Mouse (Mus musculus) limb, embryonic 14.5 days (tissue): ENCODE data around the gene Rin3. TPM values are rescaled to one million over a fixed set of nuclear protein-coding genes. Genes with fewer than 3 reads are reported as not detected.

Experiments
- ATAC-seq: fragments of 200-750 bp; cut with Nextera tagmentation; 2 replicates; pipeline ENCODE4 v1.8.0; 2017; ENCODE audit warnings: low read depth, moderate number of reproducible peaks, moderate TSS enrichment; ENCODE audit not compliant: low FRiP score
- DNase-seq: peaks from one replicate; pipeline ENCODE4 v3.0.0-alpha.2; 2015; ENCODE audit warnings: low spot score
- H3K27ac ChIP-seq: fragments of 300-500 bp; sonication (generic); replicated peaks from 2 replicates; pipeline ENCODE4 v1.5.1; 2014; ENCODE audit warnings: low read depth, mild to moderate bottlenecking, low read length, moderate library complexity, mixed read lengths
- H3K27me3 ChIP-seq: fragments of 300-500 bp; sonication (generic); 2 replicates; pipeline ENCODE4 v1.6.1; 2014; ENCODE audit warnings: low read length, mixed read lengths; ENCODE audit not compliant: control insufficient read depth, insufficient read depth
- H3K36me3 ChIP-seq: fragments of 300-500 bp; sonication (generic); 2 replicates; pipeline ENCODE4 v1.6.1; 2014; ENCODE audit warnings: mild to moderate bottlenecking, low read length, moderate library complexity, mixed read lengths; ENCODE audit not compliant: control insufficient read depth, insufficient read depth
- H3K4me1 ChIP-seq: fragments of 300-500 bp; sonication (generic); 2 replicates; pipeline ENCODE4 v1.6.1; 2014; ENCODE audit warnings: antibody characterized with exemption, low read length, mixed read lengths; ENCODE audit not compliant: control insufficient read depth, insufficient read depth
- H3K4me2 ChIP-seq: fragments of 300-500 bp; sonication (generic); replicated peaks from 2 replicates; pipeline ENCODE4 v1.6.1; 2014; ENCODE audit warnings: low read depth, mild to moderate bottlenecking, low read length, moderate library complexity; ENCODE audit not compliant: severe bottlenecking
- H3K4me3 ChIP-seq: fragments of 300-500 bp; sonication (generic); replicated peaks from 2 replicates; pipeline ENCODE4 v1.5.1; 2014; ENCODE audit warnings: low read length
- H3K9ac ChIP-seq: fragments of 300-500 bp; sonication (generic); 2 replicates; pipeline ENCODE4 v1.6.1; 2014; ENCODE audit warnings: mild to moderate bottlenecking, low read depth, low read length, moderate library complexity; ENCODE audit not compliant: severe bottlenecking
- H3K9me3 ChIP-seq: fragments of 300-500 bp; sonication (generic); 2 replicates; pipeline ENCODE4 v1.6.1; 2016; ENCODE audit warnings: low read length; ENCODE audit not compliant: control insufficient read depth
- POLR2A ChIP-seq: fragments of 200-500 bp; IDR thresholded peaks from 2 replicates; pipeline ENCODE4 v1.8.0; 2012; ENCODE audit warnings: inconsistent platforms, mild to moderate bottlenecking, moderate library complexity, borderline replicate concordance; ENCODE audit not compliant: insufficient read depth, insufficient read length; ENCODE audit errors: extremely low read depth
- WGBS: fragments of 180-500 bp; shearing (Covaris S2); extraction: QIAGEN DNeasy Blood & Tissue Kit; methylation state at CpG from one replicate; pipeline ENCODE4 v1.1.7; 2014; 5-methylcytosine and 5-hydroxymethylcytosine counted together
- polyA plus RNA-seq, 2 experiments: library from polyadenylated mRNA; depleted of rRNA in 1 of 2; stranded (reverse) in 1 of 2; unstranded in 1 of 2; fragments of >200 nt; fragmentation: Nextera tagmentation in 1 of 2; extraction: Ambion mirVana in 1 of 2; gene quantifications; 2 replicates each; pipeline versions ENCODE4 v1.2.1 to v1.2.3; 2012 to 2014

Rin3 gene
- polyA plus RNA-seq, 2 experiments: 10.0 to 10.8 TPM

GRCm38 (mm10) chr12:102434107-102434506 lies 151.3 kb downstream of the Rin3 start:
- no peak overlapping the region for H3K27ac ChIP-seq
- no peak overlapping the region for H3K4me3 ChIP-seq
- H3K27me3 ChIP-seq: no peaks in the 10 kb centered on the region
- H3K36me3 ChIP-seq: no peaks in the 10 kb centered on the region
- H3K4me1 ChIP-seq: peaks cover 7% of the 10 kb centered on the region; the same call in 1 of the 2 replicates
- no peak for DNase-seq
- H3K9me3 ChIP-seq: no peaks in the 10 kb centered on the region
- TF ChIP-seq POLR2A: no peak
- WGBS: 91% methylated on average over 4 of the region's 4 CpGs
- no peak for ATAC-seq
- no peak overlapping the region for H3K9ac ChIP-seq
- H3K4me2 ChIP-seq: no peak overlapping the region

DNA sequence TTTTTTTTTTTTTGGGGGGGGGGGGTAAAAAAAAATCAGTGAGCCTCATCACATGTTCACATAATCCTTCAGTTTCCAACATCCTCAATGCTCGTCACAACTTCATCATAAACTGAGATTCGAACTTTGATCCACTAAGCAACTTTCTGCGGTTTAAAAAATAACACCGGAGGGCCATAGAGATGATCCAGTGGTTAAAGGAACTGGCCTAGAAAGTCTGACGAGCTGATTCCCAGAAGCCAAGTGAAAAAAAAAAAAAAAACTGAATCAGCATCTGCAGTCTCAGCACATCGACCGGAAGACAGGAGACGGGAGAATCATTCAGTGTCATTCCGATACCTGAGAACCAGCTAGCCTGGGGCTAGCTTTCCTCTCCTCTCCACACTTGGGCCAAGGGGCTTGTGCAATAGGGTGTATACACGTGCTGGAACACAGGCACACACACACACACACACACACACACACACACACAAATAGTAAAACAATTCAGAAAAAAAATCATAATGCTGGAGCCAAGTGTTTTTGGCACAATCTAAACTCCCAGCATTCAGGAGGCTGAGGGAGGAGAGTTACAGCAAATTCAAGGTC lies 154.2 kb downstream of the Rin3 start:
- ATAC-seq (no peak), DNase-seq (no peak)
- 74% methylated on average over 10 of the region's 10 CpGs for WGBS
- no peaks in the 10 kb centered on the region for H3K9me3 ChIP-seq
- H3K27ac ChIP-seq: no peak overlapping the region
- no peak overlapping the region for H3K4me3 ChIP-seq
- no peak overlapping the region for H3K9ac ChIP-seq
- H3K4me2 ChIP-seq: no peak overlapping the region
- no peak for TF ChIP-seq POLR2A
- H3K4me1 ChIP-seq: peaks cover 7% of the 10 kb centered on the region; the same call in 1 of the 2 replicates
- H3K36me3 ChIP-seq: no peaks in the 10 kb centered on the region
- H3K27me3 ChIP-seq: no peaks in the 10 kb centered on the region

DNA sequence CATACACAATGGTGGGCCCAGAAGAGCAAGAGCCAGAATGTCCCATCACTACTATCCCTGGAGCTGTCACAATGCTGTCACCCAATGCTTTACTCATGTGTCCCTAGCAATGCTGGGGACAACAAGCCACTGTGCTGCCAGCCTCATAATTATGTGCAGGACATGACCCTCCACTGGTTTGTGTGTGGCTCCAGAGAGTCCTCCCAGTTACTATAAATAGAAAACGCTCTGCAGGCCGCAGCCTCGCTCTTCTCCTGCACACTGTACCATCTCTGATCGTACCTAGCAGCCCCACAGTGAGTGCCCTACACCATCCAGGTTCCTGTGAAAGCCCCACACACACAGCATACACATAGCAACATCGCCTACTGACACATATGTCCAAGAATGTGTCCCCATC lies 155.1 kb downstream of the Rin3 start:
- Histone ChIP-seq H3K27ac (no peak overlapping the region), H3K4me3 (no peak overlapping the region), H3K4me2 (no peak overlapping the region), H3K9me3 (no peaks in the 10 kb centered on the region), H3K27me3 (no peaks in the 10 kb centered on the region), H3K4me1 (peaks cover 7% of the 10 kb centered on the region; the same call in 1 of the 2 replicates), H3K9ac (no peak overlapping the region), H3K36me3 (no peaks in the 10 kb centered on the region)
- ATAC-seq (no peak), DNase-seq (no peak)
- 73% methylated on average over 5 of the region's 5 CpGs for WGBS
- no peak for TF ChIP-seq POLR2A

GRCm38 (mm10) chr12:102438983-102439631 lies 156.3 kb downstream of the Rin3 start:
- Histone ChIP-seq H3K36me3 (no peaks in the 10 kb centered on the region), H3K4me3 (peak overlapping the region; percentile 54), H3K4me1 (peaks cover 7% of the 10 kb centered on the region; the same call in 1 of the 2 replicates), H3K27ac (peak overlapping the region; percentile 16; the same call in 1 of the 2 replicates), H3K9me3 (no peaks in the 10 kb centered on the region), H3K27me3 (no peaks in the 10 kb centered on the region), H3K4me2 (peak overlapping the region; percentile 55), H3K9ac (peak overlapping the region; percentile 59)
- DNase-seq (no peak), ATAC-seq (peak; percentile 48)
- 2% methylated on average over 20 of the region's 20 CpGs for WGBS
- 0 out of 2 replicates have a peak, but pooled peaks have one; percentile 38 for TF ChIP-seq POLR2A

DNA sequence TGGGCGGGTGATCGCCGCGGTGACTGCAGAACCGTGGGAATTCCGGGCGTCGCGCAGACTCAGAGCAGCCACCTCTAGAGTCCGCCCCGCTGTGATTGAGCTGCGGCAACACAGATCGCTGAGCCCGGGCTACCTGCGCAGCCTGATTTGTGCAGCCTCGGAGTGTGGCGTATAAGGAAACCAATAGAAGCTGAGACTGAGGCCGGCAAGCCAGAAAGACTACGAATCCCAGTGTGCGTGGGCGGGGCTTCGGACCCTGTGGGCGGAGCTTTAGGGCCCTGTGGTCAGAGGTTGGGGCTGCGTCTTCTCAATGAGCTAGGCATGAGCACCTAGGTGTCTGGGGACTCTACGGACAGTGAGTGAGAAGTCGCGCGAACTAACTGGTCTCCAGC lies 156.8 kb downstream of the Rin3 start, which contains the start of gene Lgmn:
Lgmn (minus strand) TSS at position 182 of the 392 bp plus-strand sequence.
- H3K4me2 ChIP-seq: peak within 1 kb of the TSS; percentile 55
- DNase-seq (peak; percentile 98), ATAC-seq (peak; percentile 99)
- H3K9me3 ChIP-seq: no peaks in the 10 kb centered on the region
- H3K36me3 ChIP-seq: no peaks in the 10 kb centered on the region
- peak within 1 kb of the TSS; percentile 59 for H3K9ac ChIP-seq
- peak within 1 kb of the TSS; percentile 27; the same call in 1 of the 2 replicates for H3K27ac ChIP-seq
- H3K27me3 ChIP-seq: no peaks in the 10 kb centered on the region
- 0% methylated on average over 28 of the region's 28 CpGs for WGBS
- peaks cover 7% of the 10 kb centered on the region; the same call in 1 of the 2 replicates for H3K4me1 ChIP-seq
- H3K4me3 ChIP-seq: peak within 1 kb of the TSS; percentile 54
- no peak for TF ChIP-seq POLR2A

Other genes with a start within 250 kb of the Rin3 start
- gene Slc24a4, start 154.3 kb upstream of the Rin3 start, polyA plus RNA-seq (2012; rRNA removed): 1.7 and 2.3 TPM in 2 replicates
- 0.77 and 1.1 TPM in 2 replicates for gene Slc24a4, start 154.3 kb upstream of the Rin3 start, polyA plus RNA-seq (2014; fragmentation: Nextera tagmentation; extraction: Ambion mirVana)
- 78.7 and 88.4 TPM in 2 replicates for gene Lgmn, start 156.8 kb downstream of the Rin3 start, polyA plus RNA-seq (2012; rRNA removed)
- gene Lgmn, start 156.8 kb downstream of the Rin3 start, polyA plus RNA-seq (2014; fragmentation: Nextera tagmentation; extraction: Ambion mirVana): 105 and 106 TPM in 2 replicates
- gene Golga5, start 186.1 kb downstream of the Rin3 start, polyA plus RNA-seq (2012; rRNA removed): 26.6 and 34.9 TPM in 2 replicates
- gene Golga5, start 186.1 kb downstream of the Rin3 start, polyA plus RNA-seq (2014; fragmentation: Nextera tagmentation; extraction: Ambion mirVana): 41.6 and 42.3 TPM in 2 replicates